Mouse (Mus musculus): ENCODE results near the gene Ggta1. TPM values are rescaled to one million over a fixed set of nuclear protein-coding genes. Genes with fewer than 3 reads are reported as not detected.
"Not testable (repeated sequence)": the region's sequence is repeated elsewhere in the genome, so short reads cannot be mapped to it uniquely, and the experiment has no call there.

The Ggta1 gene
- polyA plus RNA-seq, 1 experiment, result 0.68 TPM

GRCm38 (mm10) chr2:35460378-35460880 lies 2.6 kb downstream of the Ggta1 start:
- H3K27me3 ChIP-seq (ENCODE audit: control insufficient read depth, insufficient read depth, low read length), result peaks cover 2% of the 10 kb centered on the region; the same call in 1 of the 2 replicates
- H3K27ac ChIP-seq (ENCODE audit: control insufficient read depth, insufficient read depth, low read depth, low read length), result no peak overlapping the region

GRCm38 (mm10) chr2:35459316-35459715 lies 3.7 kb downstream of the Ggta1 start:
- no peak for TF ChIP-seq POLR2A (IDR thresholded peaks at IDR 0.05; ENCODE audit: control insufficient read depth, low read depth, low read length)
- no peak for TF ChIP-seq CTCF (IDR thresholded peaks at IDR 0.05; ENCODE audit: control insufficient read depth, insufficient read depth, insufficient replicate concordance, low read depth, low read length)
- no peak overlapping the region for H3K4me3 ChIP-seq (ENCODE audit: control insufficient read depth, low read depth, low read length)
- H3K4me1 ChIP-seq (ENCODE audit: control insufficient read depth, insufficient read depth, low read length), result peaks cover 9% of the 10 kb centered on the region
- no peak overlapping the region for H3K27ac ChIP-seq (ENCODE audit: control insufficient read depth, insufficient read depth, low read depth, low read length)
- H3K36me3 ChIP-seq (ENCODE audit: control insufficient read depth, insufficient read depth, low read length), result no peaks in the 10 kb centered on the region
- H3K27me3 ChIP-seq (ENCODE audit: control insufficient read depth, insufficient read depth, low read length), result peaks cover 2% of the 10 kb centered on the region; the same call in 1 of the 2 replicates

More at GRCm38 (mm10) chr2:35460378-35460880, 2.6 kb downstream of the Ggta1 start:
- H3K4me3 ChIP-seq (ENCODE audit: control insufficient read depth, low read depth, low read length), result no peak overlapping the region
- TF ChIP-seq CTCF (IDR thresholded peaks at IDR 0.05; ENCODE audit: control insufficient read depth, insufficient read depth, insufficient replicate concordance, low read depth, low read length) (no peak), POLR2A (IDR thresholded peaks at IDR 0.05; ENCODE audit: control insufficient read depth, low read depth, low read length) (no peak)
- no peaks in the 10 kb centered on the region for H3K36me3 ChIP-seq (ENCODE audit: control insufficient read depth, insufficient read depth, low read length)
- H3K4me1 ChIP-seq (ENCODE audit: control insufficient read depth, insufficient read depth, low read length), result peaks cover 10% of the 10 kb centered on the region

GRCm38 (mm10) chr2:35458421-35458820 lies 4.6 kb downstream of the Ggta1 start:
- Histone ChIP-seq H3K27me3 (ENCODE audit: control insufficient read depth, insufficient read depth, low read length) (peaks cover 2% of the 10 kb centered on the region; the same call in 1 of the 2 replicates), H3K36me3 (ENCODE audit: control insufficient read depth, insufficient read depth, low read length) (no peaks in the 10 kb centered on the region), H3K4me3 (ENCODE audit: control insufficient read depth, low read depth, low read length) (no peak overlapping the region), H3K27ac (ENCODE audit: control insufficient read depth, insufficient read depth, low read depth, low read length) (no peak overlapping the region), H3K4me1 (ENCODE audit: control insufficient read depth, insufficient read depth, low read length) (peaks cover 7% of the 10 kb centered on the region)
- TF ChIP-seq CTCF (IDR thresholded peaks at IDR 0.05; ENCODE audit: control insufficient read depth, insufficient read depth, insufficient replicate concordance, low read depth, low read length) (no peak), POLR2A (IDR thresholded peaks at IDR 0.05; ENCODE audit: control insufficient read depth, low read depth, low read length) (no peak)

- Histone ChIP-seq H3K27me3 (ENCODE audit: control insufficient read depth, insufficient read depth, low read length) (no peaks in the 10 kb centered on the region), H3K4me3 (ENCODE audit: control insufficient read depth, low read depth, low read length) (no peak overlapping the region), H3K4me1 (ENCODE audit: control insufficient read depth, insufficient read depth, low read length) (no peaks in the 10 kb centered on the region; the same call in 1 of the 2 replicates), H3K36me3 (ENCODE audit: control insufficient read depth, insufficient read depth, low read length) (no peaks in the 10 kb centered on the region), H3K27ac (ENCODE audit: control insufficient read depth, insufficient read depth, low read depth, low read length) (no peak overlapping the region)
- TF ChIP-seq POLR2A (IDR thresholded peaks at IDR 0.05; ENCODE audit: control insufficient read depth, low read depth, low read length), result no peak
- TF ChIP-seq CTCF (IDR thresholded peaks at IDR 0.05; ENCODE audit: control insufficient read depth, insufficient read depth, insufficient replicate concordance, low read depth, low read length), result no peak
Measured at GRCm38 (mm10) chr2:35453736-35454135, 9.3 kb downstream of the Ggta1 start.

- not testable (repeated sequence) for H3K27me3 ChIP-seq (ENCODE audit: control insufficient read depth, insufficient read depth, low read length); H3K27ac ChIP-seq (ENCODE audit: control insufficient read depth, insufficient read depth, low read depth, low read length); H3K36me3 ChIP-seq (ENCODE audit: control insufficient read depth, insufficient read depth, low read length); H3K4me3 ChIP-seq (ENCODE audit: control insufficient read depth, low read depth, low read length); H3K4me1 ChIP-seq (ENCODE audit: control insufficient read depth, insufficient read depth, low read length)
Measured at GRCm38 (mm10) chr2:35452695-35453094, 10.3 kb downstream of the Ggta1 start.

- no peaks in the 10 kb centered on the region for H3K27me3 ChIP-seq (ENCODE audit: control insufficient read depth, insufficient read depth, low read length)
- TF ChIP-seq POLR2A (IDR thresholded peaks at IDR 0.05; ENCODE audit: control insufficient read depth, low read depth, low read length) (no peak), CTCF (IDR thresholded peaks at IDR 0.05; ENCODE audit: control insufficient read depth, insufficient read depth, insufficient replicate concordance, low read depth, low read length) (no peak)
- H3K4me3 ChIP-seq (ENCODE audit: control insufficient read depth, low read depth, low read length), result no peak overlapping the region
- H3K4me1 ChIP-seq (ENCODE audit: control insufficient read depth, insufficient read depth, low read length), result peaks cover 7% of the 10 kb centered on the region
- H3K36me3 ChIP-seq (ENCODE audit: control insufficient read depth, insufficient read depth, low read length), result no peaks in the 10 kb centered on the region
- H3K27ac ChIP-seq (ENCODE audit: control insufficient read depth, insufficient read depth, low read depth, low read length), result no peak overlapping the region
Measured at GRCm38 (mm10) chr2:35451484-35452050, 11.5 kb downstream of the Ggta1 start.

GRCm38 (mm10) chr2:35450856-35451255 lies 12.2 kb downstream of the Ggta1 start:
- no peak overlapping the region for H3K4me3 ChIP-seq (ENCODE audit: control insufficient read depth, low read depth, low read length)
- TF ChIP-seq POLR2A (IDR thresholded peaks at IDR 0.05; ENCODE audit: control insufficient read depth, low read depth, low read length) (no peak), CTCF (IDR thresholded peaks at IDR 0.05; ENCODE audit: control insufficient read depth, insufficient read depth, insufficient replicate concordance, low read depth, low read length) (no peak)
- H3K4me1 ChIP-seq (ENCODE audit: control insufficient read depth, insufficient read depth, low read length), result peaks cover 14% of the 10 kb centered on the region
- no peaks in the 10 kb centered on the region for H3K36me3 ChIP-seq (ENCODE audit: control insufficient read depth, insufficient read depth, low read length)
- no peaks in the 10 kb centered on the region for H3K27me3 ChIP-seq (ENCODE audit: control insufficient read depth, insufficient read depth, low read length)
- no peak overlapping the region for H3K27ac ChIP-seq (ENCODE audit: control insufficient read depth, insufficient read depth, low read depth, low read length)
